Mouse (Mus musculus) embryonic fibroblast, embryonic 13.5 days (primary cell): ENCODE results near the gene Map3k19. TPM values are rescaled to one million over a fixed set of nuclear protein-coding genes. Genes with fewer than 3 reads are reported as not detected.

Experiments
- H3K27ac ChIP-seq: 2 replicates; pipeline ENCODE4 v1.5.1; 2012; ENCODE audit warnings: low read length, control low read depth, inconsistent platforms; ENCODE audit not compliant: insufficient read depth
- H3K4me1 ChIP-seq: 2 replicates; pipeline ENCODE4 v1.6.1; 2011; ENCODE audit warnings: low read length; ENCODE audit not compliant: control insufficient read depth, insufficient read depth
- H3K4me3 ChIP-seq: 2 replicates; pipeline ENCODE4 v1.5.1; 2011; ENCODE audit warnings: mild to moderate bottlenecking, control low read depth, low read length; ENCODE audit not compliant: insufficient read depth
- CTCF ChIP-seq: IDR thresholded peaks from 2 replicates; pipeline ENCODE4 v1.5.1; 2011; ENCODE audit warnings: mild to moderate bottlenecking, control low read depth, low read length, moderate library complexity, borderline replicate concordance; ENCODE audit not compliant: insufficient read depth
- POLR2A ChIP-seq: IDR thresholded peaks from 2 replicates; pipeline ENCODE4 v1.6.1; 2011; ENCODE audit warnings: low read depth, mild to moderate bottlenecking, control low read depth, low read length, moderate library complexity
- polyA plus RNA-seq: library from polyadenylated mRNA; stranded (reverse); fragments of >200 nt; gene quantifications from 2 replicates; pipeline ENCODE4 v1.2.4, GENCODE M21; 2011; ENCODE audit warnings: low read depth; ENCODE audit not compliant: missing spikeins, insufficient read length

Map3k19 gene
- not detected in 2 replicates for polyA plus RNA-seq

- Histone ChIP-seq H3K4me1 (0 out of 2 replicates have a peak, but pooled peaks cover under 1% of the 10 kb centered on the region), H3K27ac (no peak within 1 kb of the TSS), H3K4me3 (no peak within 1 kb of the TSS)
- TF ChIP-seq CTCF (no peak), POLR2A (no peak)
Observed at GRCm38 (mm10) chr1:127854486-127855222, at the start of gene Map3k19. Gene Map3k19, minus strand, starts transcription at chr1:127855031.

- Histone ChIP-seq H3K4me1 (no peaks in the 10 kb centered on the region), H3K4me3 (no peak overlapping the region), H3K27ac (no peak overlapping the region)
- TF ChIP-seq CTCF (no peak), POLR2A (no peak)
Observed at GRCm38 (mm10) chr1:127899401-127899800, 44.6 kb upstream of the Map3k19 start.

GRCm38 (mm10) chr1:127869276-127869675, 14.4 kb upstream of the Map3k19 start:
- TF ChIP-seq CTCF (no peak), POLR2A (no peak)
- Histone ChIP-seq H3K4me1 (no peaks in the 10 kb centered on the region; the same call in 1 of the 2 replicates), H3K4me3 (peak overlapping the region; percentile 88), H3K27ac (no peak overlapping the region)

- TF ChIP-seq CTCF = no peak
- TF ChIP-seq POLR2A = peak; percentile 97
- Histone ChIP-seq H3K4me3 (peak within 1 kb of the TSS; percentile 88), H3K4me1 (no peaks in the 10 kb centered on the region; the same call in 1 of the 2 replicates), H3K27ac (0 out of 2 replicates have a peak within 1 kb of the TSS, but pooled peaks have one; percentile 16)
Observed at GRCm38 (mm10) chr1:127868300-127869261, 13.8 kb upstream of the Map3k19 start, which contains the start of gene Rab3gap1. Gene Rab3gap1, plus strand, starts transcription at chr1:127868773.

GRCm38 (mm10) chr1:127863806-127864205, 9.0 kb upstream of the Map3k19 start:
- no peak overlapping the region for H3K4me3 ChIP-seq
- no peak overlapping the region for H3K27ac ChIP-seq
- TF ChIP-seq CTCF (no peak), POLR2A (no peak)
- peaks cover 4% of the 10 kb centered on the region; the same call in 1 of the 2 replicates for H3K4me1 ChIP-seq

GRCm38 (mm10) chr1:127861900-127862299, 7.1 kb upstream of the Map3k19 start:
- no peak overlapping the region for H3K27ac ChIP-seq
- no peak for TF ChIP-seq CTCF
- no peak for TF ChIP-seq POLR2A
- H3K4me1 ChIP-seq = peaks cover 4% of the 10 kb centered on the region; the same call in 1 of the 2 replicates
- no peak overlapping the region for H3K4me3 ChIP-seq

GRCm38 (mm10) chr1:127860492-127860891, 5.7 kb upstream of the Map3k19 start:
- Histone ChIP-seq H3K27ac (peak overlapping the region; percentile 83), H3K4me1 (peaks cover 4% of the 10 kb centered on the region; the same call in 1 of the 2 replicates), H3K4me3 (no peak overlapping the region)
- TF ChIP-seq CTCF = no peak
- TF ChIP-seq POLR2A = no peak

GRCm38 (mm10) chr1:127859799-127860400, 5.1 kb upstream of the Map3k19 start:
- H3K4me3 ChIP-seq = no peak overlapping the region
- H3K4me1 ChIP-seq = peaks cover 4% of the 10 kb centered on the region; the same call in 1 of the 2 replicates
- no peak for TF ChIP-seq CTCF
- no peak for TF ChIP-seq POLR2A
- H3K27ac ChIP-seq = peak overlapping the region; percentile 83; the same call in 1 of the 2 replicates

- H3K27ac ChIP-seq = no peak overlapping the region
- TF ChIP-seq POLR2A (no peak), CTCF (no peak)
Observed at GRCm38 (mm10) chr1:127858945-127859648, 4.3 kb upstream of the Map3k19 start.

More at GRCm38 (mm10) chr1:127858945-127859648, 4.3 kb upstream of the Map3k19 start:
- H3K4me3 ChIP-seq = no peak overlapping the region
- H3K4me1 ChIP-seq = peaks cover 4% of the 10 kb centered on the region; the same call in 1 of the 2 replicates
